Mouse (Mus musculus) myocyte (in vitro differentiated cells): Measurements from ENCODE around the gene Dohh. TPM values are rescaled to one million over a fixed set of nuclear protein-coding genes. Genes with fewer than 3 reads are reported as not detected.
A peak's percentile ranks its signal among the peaks of the same experiment; 100 is the strongest.

ENCODE experiments used
- H3K27me3 ChIP-seq: one replicate; pipeline ENCODE4 v1.6.1; 2011; ENCODE audit not compliant: control insufficient read depth, insufficient read depth, insufficient read length
- H3K36me3 ChIP-seq: one replicate; pipeline ENCODE4 v1.6.1; 2011; ENCODE audit not compliant: control insufficient read depth, insufficient read depth
- H3K4me2 ChIP-seq: one replicate; pipeline ENCODE4 v1.6.1; 2011; ENCODE audit warnings: low read depth, control low read depth
- H3K4me3 ChIP-seq: one replicate; pipeline ENCODE4 v1.5.1; 2011; ENCODE audit warnings: mild to moderate bottlenecking, control low read depth, moderate library complexity
- H3K79me2 ChIP-seq: one replicate; pipeline ENCODE4 v1.6.1; 2011; ENCODE audit not compliant: control insufficient read depth, insufficient read depth
- H3ac ChIP-seq: one replicate; pipeline ENCODE4 v1.6.1; 2011; ENCODE audit not compliant: control insufficient read depth, insufficient read length
- CEBPB ChIP-seq: IDR thresholded peaks from 2 replicates; pipeline ENCODE4 v1.6.1; 2011; ENCODE audit warnings: mild to moderate bottlenecking, moderate library complexity; ENCODE audit not compliant: poor library complexity, insufficient read depth, severe bottlenecking
- E2F4 ChIP-seq: IDR thresholded peaks from one replicate; pipeline ENCODE4 v1.6.1; 2011; ENCODE audit warnings: mild to moderate bottlenecking, control low read depth, moderate library complexity; ENCODE audit not compliant: insufficient read depth
- MAX ChIP-seq: IDR thresholded peaks from one replicate; pipeline ENCODE4 v1.6.1; 2011; ENCODE audit warnings: low read depth, mild to moderate bottlenecking, control low read depth
- MYOD1 ChIP-seq, 3 experiments: IDR thresholded peaks; one replicate each; pipeline ENCODE4 v1.6.1; 2011; ENCODE audit warnings: control low read depth in 2 of 3, low read depth in 2 of 3, mild to moderate bottlenecking in 2 of 3, moderate library complexity in 1 of 3; ENCODE audit not compliant: insufficient read length in 2 of 3, control insufficient read depth in 1 of 3
- MYOG ChIP-seq, 3 experiments: IDR thresholded peaks; one replicate each; pipeline ENCODE4 v1.6.1; 2011; ENCODE audit warnings: control low read depth in 2 of 3, low read depth in 2 of 3, mild to moderate bottlenecking in 2 of 3; ENCODE audit not compliant: insufficient read length in 2 of 3, control insufficient read depth in 1 of 3, insufficient read depth in 1 of 3
- POLR2A ChIP-seq: IDR thresholded peaks from one replicate; pipeline ENCODE4 v1.6.1; 2011; ENCODE audit warnings: low read depth, mild to moderate bottlenecking, control low read depth, moderate library complexity; ENCODE audit not compliant: insufficient read length
- POLR2AphosphoS2 ChIP-seq: IDR thresholded peaks from one replicate; pipeline ENCODE4 v1.6.1; 2011; ENCODE audit warnings: low read depth, control low read depth; ENCODE audit not compliant: insufficient read length
- REST ChIP-seq: IDR thresholded peaks from one replicate; pipeline ENCODE4 v1.6.1; 2011; ENCODE audit warnings: mild to moderate bottlenecking, control low read depth, moderate library complexity; ENCODE audit not compliant: insufficient read depth, insufficient read length
- SRF ChIP-seq: IDR thresholded peaks from one replicate; pipeline ENCODE4 v1.6.1; 2011; ENCODE audit warnings: low read depth; ENCODE audit not compliant: control insufficient read depth, insufficient read length
- TCF12 ChIP-seq: IDR thresholded peaks from one replicate; pipeline ENCODE4 v1.6.1; 2011; ENCODE audit warnings: mild to moderate bottlenecking, control low read depth; ENCODE audit not compliant: poor library complexity, insufficient read depth, severe bottlenecking
- TCF3 ChIP-seq: IDR thresholded peaks from one replicate; pipeline ENCODE4 v1.6.1; 2011; ENCODE audit warnings: low read depth, control low read depth; ENCODE audit not compliant: insufficient read length
- USF1 ChIP-seq: IDR thresholded peaks from one replicate; pipeline ENCODE4 v1.6.1; 2011; ENCODE audit warnings: low read depth, mild to moderate bottlenecking, control low read depth, moderate library complexity
- polyA plus RNA-seq: library from polyadenylated mRNA; unstranded; fragments of >200 nt; fragmentation: generic; extraction: Trizol; gene quantifications from one replicate; pipeline ENCODE4 v1.2.1, GENCODE M21; 2012; ENCODE audit warnings: missing spikeins

The Dohh gene
- polyA plus RNA-seq, 1 experiment, result 103 TPM

DNA sequence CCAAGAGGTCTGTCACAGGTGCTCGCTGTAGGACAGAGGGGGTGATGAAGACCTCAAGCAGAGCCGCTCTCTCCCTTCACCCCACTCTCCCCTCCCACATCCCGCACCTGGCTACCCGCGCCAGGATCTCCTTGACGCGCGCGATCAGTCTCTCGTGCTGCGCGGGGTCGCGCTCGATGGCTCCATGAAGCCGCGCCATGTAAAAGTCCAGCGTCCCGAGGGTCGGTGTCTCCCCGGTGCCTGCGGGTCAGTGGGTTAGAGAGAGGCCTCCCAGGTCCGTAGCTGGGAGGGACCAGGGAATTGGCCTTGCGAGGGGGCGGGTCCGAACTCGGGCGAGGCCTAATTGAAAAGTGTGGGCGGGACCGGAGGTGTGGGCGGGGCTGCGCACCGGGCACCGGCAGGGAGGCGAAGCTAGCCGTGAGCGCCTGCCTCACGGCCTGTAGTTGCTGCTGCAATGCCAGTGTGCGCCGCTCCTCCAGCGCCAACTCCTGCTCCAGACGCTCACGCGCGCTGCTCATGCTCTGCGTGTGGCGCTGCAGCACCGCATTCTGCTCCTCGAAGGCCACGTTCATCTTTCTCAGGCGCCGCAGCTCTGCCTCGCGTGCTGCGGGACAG is 37.7 kb upstream of the Dohh start:
- H3K4me2 ChIP-seq, result no peak overlapping the region
- H3ac ChIP-seq, result no peak overlapping the region
- no peak for TF ChIP-seq USF1
- peak; percentile 41 for TF ChIP-seq POLR2AphosphoS2
- peaks cover 12% of the 10 kb centered on the region for H3K27me3 ChIP-seq
- H3K79me2 ChIP-seq, result no peaks in the 10 kb centered on the region
- H3K36me3 ChIP-seq, result peaks cover 9% of the 10 kb centered on the region
- H3K4me3 ChIP-seq, result no peak overlapping the region

DNA sequence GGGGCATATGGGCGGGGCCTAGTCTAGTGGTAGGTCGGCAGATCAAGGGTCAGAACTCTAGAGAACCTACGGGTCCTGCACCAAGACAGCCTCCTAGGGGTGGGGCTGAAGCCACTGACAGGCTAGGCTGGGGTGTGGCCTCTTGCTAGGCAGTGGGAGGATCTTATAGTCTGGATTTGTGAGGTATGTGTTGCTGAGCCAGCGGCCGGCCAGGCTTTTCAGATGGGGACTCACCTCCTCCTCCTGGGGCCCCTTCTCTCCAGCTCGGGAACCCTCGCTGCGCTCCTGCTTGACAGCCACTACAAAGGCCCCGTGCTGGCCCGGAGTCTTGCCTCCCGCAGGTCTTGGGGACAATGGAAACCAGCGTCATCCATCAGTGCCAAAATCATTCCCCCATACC is 35.1 kb upstream of the Dohh start:
- Histone ChIP-seq H3ac (peak overlapping the region; percentile 29), H3K27me3 (no peaks in the 10 kb centered on the region), H3K36me3 (peaks cover 9% of the 10 kb centered on the region), H3K4me3 (peak overlapping the region; percentile 69), H3K4me2 (peak overlapping the region; percentile 100), H3K79me2 (no peaks in the 10 kb centered on the region)
- TF ChIP-seq REST (no peak), MAX (no peak), USF1 (no peak), POLR2A (no peak), TCF12 (no peak), E2F4 (no peak), POLR2AphosphoS2 (no peak), MYOD1 (IDR thresholded peaks at IDR 0.05; ENCODE audit: control insufficient read depth in 1 of 3, insufficient read length in 2 of 3, low read depth in 2 of 3) (no peak), TCF3 (no peak), CEBPB (no peak), MYOG (IDR thresholded peaks at IDR 0.05; ENCODE audit: control insufficient read depth in 1 of 3, insufficient read depth in 1 of 3, insufficient read length in 2 of 3, low read depth in 2 of 3) (no peak), SRF (no peak)

- peak overlapping the region; percentile 69 for H3K4me3 ChIP-seq
- H3K27me3 ChIP-seq, result no peaks in the 10 kb centered on the region
- H3K79me2 ChIP-seq, result no peaks in the 10 kb centered on the region
- TF ChIP-seq CEBPB, result no peak
- peak; percentile 4 for TF ChIP-seq SRF
- TF ChIP-seq POLR2A, result peak; percentile 44
- H3K36me3 ChIP-seq, result peaks cover 9% of the 10 kb centered on the region
- H3K4me2 ChIP-seq, result peak overlapping the region; percentile 100
- peak overlapping the region; percentile 29 for H3ac ChIP-seq
Measured at GRCm38 (mm10) chr10:81349961-81350350, 34.3 kb upstream of the Dohh start.

DNA sequence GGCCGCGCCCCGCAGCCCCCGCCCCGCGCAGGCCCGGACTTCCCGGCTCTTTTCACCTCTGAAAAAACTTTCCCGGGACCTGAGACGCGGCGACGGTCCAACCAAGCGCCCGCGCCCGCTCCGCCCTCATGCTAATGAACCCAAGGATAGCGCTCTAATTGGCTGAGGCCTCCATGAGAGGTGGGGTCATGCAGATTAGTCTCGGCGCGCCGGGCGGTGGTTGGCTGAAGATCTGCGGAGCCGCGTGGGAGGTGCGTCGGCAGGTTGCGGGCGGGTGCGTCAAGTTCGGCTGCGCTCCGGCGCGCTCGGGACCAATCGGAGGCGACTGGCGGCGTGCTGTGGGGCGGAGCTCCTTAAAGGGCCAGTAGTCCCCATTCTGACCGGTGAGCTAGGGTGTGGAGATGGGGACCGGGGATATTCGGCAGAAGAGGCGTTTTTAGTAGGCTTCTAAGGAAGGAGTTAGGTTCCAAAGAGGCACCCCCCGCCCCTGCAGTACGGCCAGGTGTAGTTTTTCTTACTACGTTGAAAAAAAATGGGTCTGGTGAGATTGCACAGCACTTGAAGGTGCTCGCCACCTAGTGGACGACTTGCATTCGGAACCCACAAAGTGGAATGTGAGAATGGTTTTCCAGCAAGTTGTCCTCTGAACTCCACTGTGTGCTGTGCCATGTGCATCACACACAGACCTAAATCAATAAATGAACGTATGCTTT is 33.7 kb upstream of the Dohh start, which contains the start of gene Hmg20b:
Hmg20b (minus strand) TSS at position 130 of the 713 bp plus-strand sequence.
- H3K27me3 ChIP-seq, result no peaks in the 10 kb centered on the region
- peaks cover 9% of the 10 kb centered on the region for H3K36me3 ChIP-seq
- TF ChIP-seq MYOG (IDR thresholded peaks at IDR 0.05; ENCODE audit: control insufficient read depth in 1 of 3, insufficient read depth in 1 of 3, insufficient read length in 2 of 3, low read depth in 2 of 3), result no peak
- TF ChIP-seq POLR2A, result peak; percentile 18
- TF ChIP-seq MAX, result no peak
- no peak for TF ChIP-seq TCF3
- no peak for TF ChIP-seq USF1
- TF ChIP-seq TCF12, result no peak
- TF ChIP-seq REST, result no peak
- no peak for TF ChIP-seq MYOD1 (IDR thresholded peaks at IDR 0.05; ENCODE audit: control insufficient read depth in 1 of 3, insufficient read length in 2 of 3, low read depth in 2 of 3)

DNA sequence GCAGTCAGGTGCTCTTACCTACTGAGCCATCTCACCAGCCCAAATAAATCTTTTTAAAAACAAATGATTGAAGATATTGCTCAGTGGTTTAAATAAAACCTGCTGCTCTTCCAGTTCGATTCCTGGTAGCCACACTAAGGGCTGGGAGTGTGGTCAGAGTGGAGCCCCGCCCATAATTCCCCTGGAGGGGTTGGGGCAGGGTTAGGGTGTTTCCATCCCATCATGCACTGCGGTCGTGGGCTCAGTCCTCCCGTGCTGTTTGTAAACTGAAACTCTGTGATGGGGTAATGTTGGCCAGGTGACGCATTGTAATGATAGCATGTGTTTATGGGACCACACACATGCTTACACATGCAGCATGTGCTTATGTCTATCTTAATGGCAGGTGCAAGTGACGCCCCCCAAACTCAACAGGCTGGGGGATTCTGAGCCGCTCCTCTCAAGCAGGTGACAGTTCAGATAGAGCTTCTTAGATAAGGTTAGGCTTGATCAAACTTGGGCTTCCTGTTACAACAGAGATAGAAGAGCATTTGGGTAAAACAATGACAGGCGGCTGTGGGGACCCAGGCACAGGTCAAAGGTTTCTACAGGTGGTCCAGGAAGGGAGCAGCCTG is 32.4 kb upstream of the Dohh start:
- H3K4me3 ChIP-seq, result no peak overlapping the region

More for the DNA sequence above, 33.7 kb upstream of the Dohh start, which contains the start of gene Hmg20b:
- peak within 1 kb of the TSS; percentile 29 for H3ac ChIP-seq
- H3K79me2 ChIP-seq, result no peaks in the 10 kb centered on the region
- peak within 1 kb of the TSS; percentile 69 for H3K4me3 ChIP-seq
- H3K4me2 ChIP-seq, result peak within 1 kb of the TSS; percentile 100

More for the DNA sequence above, 32.4 kb upstream of the Dohh start:
- no peak overlapping the region for H3ac ChIP-seq
- peak overlapping the region; percentile 68 for H3K4me2 ChIP-seq
- TF ChIP-seq USF1 (no peak), MYOD1 (IDR thresholded peaks at IDR 0.05; ENCODE audit: control insufficient read depth in 1 of 3, insufficient read length in 2 of 3, low read depth in 2 of 3) (peak in 2 of 3 experiments; percentile 30 to 54), MYOG (IDR thresholded peaks at IDR 0.05; ENCODE audit: control insufficient read depth in 1 of 3, insufficient read depth in 1 of 3, insufficient read length in 2 of 3, low read depth in 2 of 3) (peak in 1 of 3 experiments; percentile 19), TCF3 (no peak), POLR2A (no peak), TCF12 (no peak)
- no peaks in the 10 kb centered on the region for H3K27me3 ChIP-seq
- no peaks in the 10 kb centered on the region for H3K79me2 ChIP-seq
- H3K36me3 ChIP-seq, result peaks cover 9% of the 10 kb centered on the region
